ENCODE assay signal across 8 mouse cellular contexts in the genomic region with DNA sequence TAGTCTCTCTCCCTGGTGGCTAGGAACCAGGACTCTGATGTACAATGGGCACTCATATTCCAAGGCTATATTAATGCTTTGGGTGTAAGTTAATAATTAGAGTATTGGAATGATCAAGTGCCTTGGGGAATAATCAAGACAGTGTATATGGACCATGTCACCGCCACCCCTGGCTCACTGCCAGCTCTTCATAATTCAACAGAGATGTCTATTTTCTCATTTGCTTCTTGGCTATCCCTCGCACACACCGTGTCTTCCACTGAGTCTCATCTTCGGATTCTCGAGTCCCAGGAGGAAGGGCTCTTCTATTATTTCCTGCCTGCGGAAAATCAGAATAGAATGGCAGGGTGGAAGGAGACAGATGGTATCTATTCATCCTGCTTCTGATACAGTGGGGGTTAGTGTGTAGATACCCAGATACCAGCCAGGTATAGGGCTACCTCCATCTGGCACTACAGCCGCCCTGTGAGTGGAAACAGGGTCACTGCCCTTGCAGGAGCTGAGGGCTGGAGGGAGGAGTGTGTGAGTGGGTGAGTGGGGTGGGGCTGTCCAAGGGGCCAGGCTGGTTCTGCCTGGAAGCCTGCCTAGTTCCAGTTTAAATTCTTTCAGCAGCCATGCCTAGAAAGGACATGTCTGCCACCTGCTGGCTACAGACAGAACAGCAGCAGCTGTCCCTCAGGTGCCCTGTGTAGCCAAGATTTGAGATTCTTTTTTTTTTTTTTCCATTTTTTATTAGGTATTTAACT. TPM values are rescaled to one million over a fixed set of nuclear protein-coding genes. Genes with fewer than 3 reads are reported as not detected.
A peak's percentile ranks its signal among the peaks of the same experiment; 100 is the strongest.
DNase-seq lines count a peak whose midpoint lies in the region; ATAC-seq lines count a peak whose summit lies in the region.

No protein-coding gene starts in this region.

- peak; percentile 85 for ATAC-seq in intestine, embryonic 15.5 days
- ATAC-seq in inflammation-experienced regulatory T-cells, adult 6 months: no peak

- H3K9ac ChIP-seq in intestine, embryonic 15.5 days: no peak overlapping the region

- peak overlapping the region; percentile 23; the same call in 1 of the 2 replicates for H3K4me2 ChIP-seq in intestine, embryonic 15.5 days (replicated peaks)

- H3K9me3 ChIP-seq in intestine, embryonic 15.5 days: no peaks in the 10 kb centered on the region
- H3K9me3 ChIP-seq in midbrain, embryonic 10.5 days (replicated peaks): no peaks in the 10 kb centered on the region

- no peaks in the 10 kb centered on the region for H3K36me3 ChIP-seq in intestine, embryonic 15.5 days
- no peaks in the 10 kb centered on the region for H3K36me3 ChIP-seq in midbrain, embryonic 10.5 days

- H3K27me3 ChIP-seq in intestine, embryonic 15.5 days (replicated peaks): no peaks in the 10 kb centered on the region
- H3K27me3 ChIP-seq in midbrain, embryonic 10.5 days (ENCODE audit: low read depth, poor library complexity, severe bottlenecking): peaks cover 13% of the 10 kb centered on the region; the same call in 1 of the 2 replicates

- 56% methylated on average over 7 of the region's 7 CpGs for WGBS in intestine, embryonic 15.5 days
- WGBS in midbrain, embryonic 10.5 days: 75% methylated on average over 7 of the region's 7 CpGs

- peak; percentile 51 to 85 for DNase-seq in adrenal gland, adult (ENCODE audit: inconsistent age in 2 of 2, low spot score in 1 of 2)
- DNase-seq in embryo, embryonic 11 days: peak; percentile 82
- DNase-seq in gastrocnemius, postnatal 25 days: peak; percentile 42
- peak; percentile 66 to 78 for DNase-seq in left cerebral cortex, postnatal 25 days (ENCODE audit: low spot score in 2 of 2)
- DNase-seq in midbrain, embryonic 10.5 days (ENCODE audit: low spot score): peak; percentile 62
- DNase-seq in right cerebral cortex, postnatal 4 days: peak; percentile 80

- H3K27ac ChIP-seq in intestine, embryonic 15.5 days: no peak overlapping the region
- H3K27ac ChIP-seq in midbrain, embryonic 10.5 days (replicated peaks): no peak overlapping the region

- H3K4me3 ChIP-seq in intestine, embryonic 15.5 days (replicated peaks): no peak overlapping the region
- no peak overlapping the region for H3K4me3 ChIP-seq in midbrain, embryonic 10.5 days

- peaks cover 9% of the 10 kb centered on the region for H3K4me1 ChIP-seq in intestine, embryonic 15.5 days (replicated peaks)
- H3K4me1 ChIP-seq in midbrain, embryonic 10.5 days: peaks cover 23% of the 10 kb centered on the region

- intact Hi-C loops in left cerebral cortex, postnatal 25 days (cut with DNase I): loop anchor here (10.0 kb wide), 1 partner anchor 960 kb away; no protein-coding TSS in a partner anchor

RNA-seq across cellular contexts. Expression of gene Habp2, which starts 7.9 kb away (rescaled TPM):
- not detected for total RNA-seq in gastrocnemius, postnatal 25 days (2021)
- 15.2 and 19.6 TPM in 2 replicates for polyA plus RNA-seq in intestine, embryonic 15.5 days (2015; fragmentation: Nextera tagmentation; extraction: Ambion mirVana)
- total RNA-seq in left cerebral cortex, postnatal 25 days (2021): not detected
- polyA plus RNA-seq in midbrain, embryonic 10.5 days (2016; fragmentation: Nextera tagmentation; extraction: Ambion mirVana): 0.06 TPM in 1 of 2 replicates, not detected in the other
- under 1 TPM in 1 of 3 experiments, not detected in 2; 0.26 TPM for polyA plus RNA-seq in inflammation-experienced regulatory T-cells, adult 6 months (2017; shearing (Covaris generic))

Comparison
In these comparisons a context has a peak if more than half of its experiments do, and no peak if none do; other contexts are left out.
1. RNA of gene Habp2, which starts 7.9 kb away (polyA plus RNA-seq): 15.2 to 19.6 TPM in intestine, embryonic 15.5 days; 0.26 TPM in inflammation-experienced regulatory T-cells, adult 6 months and 0.06 TPM in midbrain, embryonic 10.5 days; every median in the first group is over 10 times any median in the second.
2. Peak in every context shown above with its lines, with median percentiles within 50 percentile points of each other: DNase-seq.